Comparison of ENCODE assay signal across 19 mouse cellular contexts in genomic region chr14:29030519-29030918, GRCm38 (mm10). TPM values are rescaled to one million over a fixed set of nuclear protein-coding genes. Genes with fewer than 3 reads are reported as not detected.
DNase-seq lines count a peak whose midpoint lies in the region; ATAC-seq and TF ChIP-seq lines count a peak whose summit lies in the region.
"Had no signal": no experiment of that assay in that cellular context is flagged by ENCODE, and none has a peak within 500 bp of the region (broad histone marks: within the 10 kb centered on the region; RNA-seq: fewer than 3 reads in every experiment).

No protein-coding gene starts in this region.

- 0 out of 2 replicates have a peak overlapping the region, but pooled peaks have one; percentile 64 for H3K27ac ChIP-seq in embryonic facial prominence, embryonic 12.5 days
- no peak overlapping the region for H3K27ac ChIP-seq in embryonic facial prominence, embryonic 10.5 days (replicated peaks)
- peak overlapping the region; percentile 42 for H3K27ac ChIP-seq in heart, adult 2 months
- peak overlapping the region; percentile 19; the same call in 1 of the 2 replicates for H3K27ac ChIP-seq in midbrain, embryonic 13.5 days
- no peak overlapping the region for H3K27ac ChIP-seq in midbrain, embryonic 11.5 days (ENCODE audit: low read depth, low read length)
- H3K27ac ChIP-seq: hindbrain, embryonic 14.5 days; lung, embryonic 15.5 days had no signal

- 40% methylated on average over 9 of the region's 9 CpGs for WGBS in embryonic facial prominence, embryonic 12.5 days
- 73% methylated on average over 9 of the region's 9 CpGs for WGBS in embryonic facial prominence, embryonic 10.5 days
- 65% methylated on average over 9 of the region's 9 CpGs for WGBS in heart, adult 2 months
- 51% methylated on average over 9 of the region's 9 CpGs for WGBS in midbrain, embryonic 13.5 days
- 83% methylated on average over 9 of the region's 9 CpGs for WGBS in midbrain, embryonic 11.5 days

- TF ChIP-seq EP300 in heart, adult 2 months (IDR thresholded peaks at IDR 0.05; ENCODE audit: insufficient read depth, low read depth, low read length): peak; percentile 70; the same call in 1 of the 2 replicates

- TF ChIP-seq POLR2A in heart, adult 2 months (IDR thresholded peaks at IDR 0.05; ENCODE audit: insufficient read depth, low read depth, low read length): no peak

- peaks cover 24% of the 10 kb centered on the region for H3K4me1 ChIP-seq in embryonic facial prominence, embryonic 12.5 days
- peaks cover 24% of the 10 kb centered on the region for H3K4me1 ChIP-seq in embryonic facial prominence, embryonic 10.5 days
- H3K4me1 ChIP-seq in heart, adult 2 months (ENCODE audit: control insufficient read depth, insufficient read depth, low read length): no peaks in the 10 kb centered on the region; the same call in none of the 2 replicates
- H3K4me1 ChIP-seq in midbrain, embryonic 13.5 days (replicated peaks): peaks cover 34% of the 10 kb centered on the region
- H3K4me1 ChIP-seq in midbrain, embryonic 11.5 days (ENCODE audit: control insufficient read depth, insufficient read depth, low read length): peaks cover 11% of the 10 kb centered on the region
- H3K4me1 ChIP-seq: lung, embryonic 15.5 days; megakaryocyte, embryonic 14.5 days had no signal

- H3K27me3 ChIP-seq in embryonic facial prominence, embryonic 12.5 days: no peaks in the 10 kb centered on the region
- no peaks in the 10 kb centered on the region for H3K27me3 ChIP-seq in embryonic facial prominence, embryonic 10.5 days (replicated peaks; ENCODE audit: low read depth, poor library complexity, severe bottlenecking)
- H3K27me3 ChIP-seq in heart, adult 2 months (ENCODE audit: control insufficient read depth, insufficient read depth, low read length): no peaks in the 10 kb centered on the region
- no peaks in the 10 kb centered on the region for H3K27me3 ChIP-seq in midbrain, embryonic 13.5 days
- no peaks in the 10 kb centered on the region for H3K27me3 ChIP-seq in midbrain, embryonic 11.5 days (ENCODE audit: control insufficient read depth, insufficient read depth, low read length)
- H3K27me3 ChIP-seq: lung, embryonic 15.5 days; megakaryocyte, embryonic 14.5 days had no signal

- H3K9ac ChIP-seq in embryonic facial prominence, embryonic 12.5 days: no peak overlapping the region
- H3K9ac ChIP-seq in heart, adult 2 months (ENCODE audit: low read depth, low read length): no peak overlapping the region
- no peak overlapping the region for H3K9ac ChIP-seq in midbrain, embryonic 13.5 days (replicated peaks)
- H3K9ac ChIP-seq in midbrain, embryonic 11.5 days (ENCODE audit: low read length): no peak overlapping the region
- H3K9ac ChIP-seq: heart, embryonic 12.5 days; hindbrain, embryonic 14.5 days; lung, embryonic 15.5 days had no signal

- intact Hi-C loops in heart, adult 2 months (cut with DNase I): no loop called here

- H3K36me3 ChIP-seq in embryonic facial prominence, embryonic 12.5 days: no peaks in the 10 kb centered on the region
- H3K36me3 ChIP-seq in embryonic facial prominence, embryonic 10.5 days (replicated peaks): no peaks in the 10 kb centered on the region
- no peaks in the 10 kb centered on the region; the same call in 1 of the 2 replicates for H3K36me3 ChIP-seq in heart, adult 2 months (ENCODE audit: control insufficient read depth, insufficient read depth, low read length)
- H3K36me3 ChIP-seq in midbrain, embryonic 13.5 days: no peaks in the 10 kb centered on the region
- H3K36me3 ChIP-seq in midbrain, embryonic 11.5 days (ENCODE audit: control insufficient read depth, insufficient read depth, low read length): no peaks in the 10 kb centered on the region
- H3K36me3 ChIP-seq: heart, embryonic 12.5 days; lung, embryonic 15.5 days had no signal

- no peaks in the 10 kb centered on the region for H3K9me3 ChIP-seq in embryonic facial prominence, embryonic 12.5 days
- H3K9me3 ChIP-seq in embryonic facial prominence, embryonic 10.5 days: no peaks in the 10 kb centered on the region
- H3K9me3 ChIP-seq in midbrain, embryonic 13.5 days: no peaks in the 10 kb centered on the region
- H3K9me3 ChIP-seq in midbrain, embryonic 11.5 days (ENCODE audit: control insufficient read depth, low read length): no peaks in the 10 kb centered on the region
- H3K9me3 ChIP-seq: heart, embryonic 12.5 days; lung, embryonic 15.5 days had no signal

- DNase-seq in embryonic facial prominence, embryonic 10.5 days (ENCODE audit: low spot score): no peak
- peak in 1 of 2 experiments; percentile 59 for DNase-seq in heart, adult 2 months
- DNase-seq in heart, postnatal 4 days: no peak
- no peak for DNase-seq in midbrain, embryonic 11.5 days (ENCODE audit: low spot score, missing footprints)
- peak; percentile 43 for DNase-seq in skeletal muscle tissue, adult 2 months (ENCODE audit: low read depth, low spot score)
- no peak for DNase-seq in thymus, postnatal 4 days
- DNase-seq: cerebellum, postnatal 36 days; kidney, postnatal 14 days; liver; right cerebral cortex, postnatal 14 days had no signal

- ATAC-seq in embryonic facial prominence, embryonic 12.5 days (ENCODE audit: insufficient number of reproducible peaks, insufficient read depth, low FRiP score, low TSS enrichment): no peak
- ATAC-seq in midbrain, embryonic 13.5 days: no peak
- no peak for ATAC-seq in midbrain, embryonic 11.5 days (ENCODE audit: low FRiP score)
- ATAC-seq: intestine, postnatal 0 days had no signal

- no peaks in the 10 kb centered on the region for H3K79me2 ChIP-seq in heart, adult 2 months (replicated peaks; ENCODE audit: control insufficient read depth, insufficient read depth, low read length)

- H3K4me2 ChIP-seq in embryonic facial prominence, embryonic 12.5 days (replicated peaks): no peak overlapping the region
- no peak overlapping the region for H3K4me2 ChIP-seq in midbrain, embryonic 13.5 days (replicated peaks)
- H3K4me2 ChIP-seq in midbrain, embryonic 11.5 days: no peak overlapping the region
- H3K4me2 ChIP-seq: heart, embryonic 12.5 days; hindbrain, embryonic 14.5 days; lung, embryonic 15.5 days had no signal

- no peak overlapping the region for H3K4me3 ChIP-seq in embryonic facial prominence, embryonic 12.5 days
- no peak overlapping the region for H3K4me3 ChIP-seq in embryonic facial prominence, embryonic 10.5 days
- no peak overlapping the region for H3K4me3 ChIP-seq in heart, adult 2 months
- no peak overlapping the region for H3K4me3 ChIP-seq in midbrain, embryonic 13.5 days (replicated peaks)
- no peak overlapping the region for H3K4me3 ChIP-seq in midbrain, embryonic 11.5 days (ENCODE audit: low read depth, low read length)
- H3K4me3 ChIP-seq: heart, embryonic 12.5 days; lung, embryonic 15.5 days; megakaryocyte, embryonic 14.5 days had no signal

- no peak for TF ChIP-seq CTCF in heart, adult 2 months (IDR thresholded peaks at IDR 0.05)

RNA-seq across cellular contexts. Expression of gene Lrtm1, which starts 12.5 kb away (rescaled TPM):
- polyA plus RNA-seq in embryonic facial prominence, embryonic 12.5 days (2016; fragmentation: Nextera tagmentation; extraction: Ambion mirVana): 0.33 and 0.36 TPM in 2 replicates
- 0.16 and 0.44 TPM in 2 replicates for polyA plus RNA-seq in embryonic facial prominence, embryonic 10.5 days (2016; fragmentation: Nextera tagmentation; extraction: Ambion mirVana)
- 100 to 1,000 TPM; 189 to 202 TPM for total RNA-seq in heart, adult 2 months (2021)
- polyA plus RNA-seq in heart, adult 2 months (2012; rRNA removed): 81.6 and 182 TPM in 2 replicates
- 10 to 100 TPM; 57.1 to 61.9 TPM for total RNA-seq in heart, postnatal 4 days (2021)
- polyA plus RNA-seq in midbrain, embryonic 13.5 days (2015; fragmentation: Nextera tagmentation; extraction: Ambion mirVana): 0.19 and 0.41 TPM in 2 replicates
- polyA plus RNA-seq in midbrain, embryonic 11.5 days (2014; fragmentation: Nextera tagmentation; extraction: Ambion mirVana): 5.8 and 6.2 TPM in 2 replicates
- total RNA-seq: layer of hippocampus, postnatal 10 days; left cerebral cortex, postnatal 14 days had no signal
- polyA plus RNA-seq: intestine, postnatal 0 days; lung, embryonic 15.5 days had no signal

Comparison
In these comparisons a context has a peak if more than half of its experiments do, and no peak if none do; other contexts are left out.
1. H3K27ac ChIP-seq: peak in embryonic facial prominence, embryonic 12.5 days (single experiment), heart, adult 2 months (single experiment) and midbrain, embryonic 13.5 days (single experiment); none in embryonic facial prominence, embryonic 10.5 days (single experiment) and midbrain, embryonic 11.5 days (single experiment).
2. RNA of gene Lrtm1, which starts 12.5 kb away (polyA plus RNA-seq): 81.6 to 182 TPM in heart, adult 2 months; 5.8 to 6.2 TPM in midbrain, embryonic 11.5 days, 0.33 to 0.36 TPM in embryonic facial prominence, embryonic 12.5 days, 0.19 to 0.41 TPM in midbrain, embryonic 13.5 days and 0.16 to 0.44 TPM in embryonic facial prominence, embryonic 10.5 days; every median in the first group is over 10 times any median in the second.